Mouse (Mus musculus): Measurements from ENCODE around the gene Galr3. TPM values are rescaled to one million over a fixed set of nuclear protein-coding genes. Genes with fewer than 3 reads are reported as not detected.

Gene Galr3
- polyA plus RNA-seq, 1 experiment from 2014 or later: not detected

- no peak; the same call in 1 of the 2 replicates for ATAC-seq (ENCODE audit: insufficient number of reproducible peaks, low FRiP score, low TSS enrichment, low read depth)
- Histone ChIP-seq H3K9me3 (ENCODE audit: control insufficient read depth, low read length) (peaks cover 2% of the 10 kb centered on the region; the same call in 1 of the 2 replicates), H3K4me3 (ENCODE audit: low read depth, low read length) (no peak overlapping the region), H3K36me3 (ENCODE audit: control insufficient read depth, insufficient read depth, low read length) (no peaks in the 10 kb centered on the region), H3K27me3 (ENCODE audit: control insufficient read depth, insufficient read depth, low read length) (peaks cover 29% of the 10 kb centered on the region), H3K4me1 (ENCODE audit: control insufficient read depth, insufficient read depth, low read length) (peaks cover 13% of the 10 kb centered on the region), H3K9ac (ENCODE audit: low read length) (peak overlapping the region; percentile 7; the same call in 1 of the 2 replicates), H3K27ac (replicated peaks; ENCODE audit: low read depth, low read length) (no peak overlapping the region), H3K4me2 (ENCODE audit: low read depth, severe bottlenecking) (no peak overlapping the region)
- WGBS: 17% methylated on average over 7 of the region's 7 CpGs
- DNase-seq (ENCODE audit: low spot score): peak; percentile 78
Observed at GRCm38 (mm10) chr15:79038853-79039252, 2.8 kb upstream of the Galr3 start.

- peaks cover 29% of the 10 kb centered on the region for H3K27me3 ChIP-seq (ENCODE audit: control insufficient read depth, insufficient read depth, low read length)
- peak; percentile 63 for DNase-seq (ENCODE audit: low spot score)
Observed at GRCm38 (mm10) chr15:79040501-79041416, 926 bp upstream of the Galr3 start.

GRCm38 (mm10) chr15:79042721-79043491, 1.2 kb downstream of the Galr3 start:
- peaks cover 20% of the 10 kb centered on the region for H3K4me1 ChIP-seq (ENCODE audit: control insufficient read depth, insufficient read depth, low read length)
- peak; percentile 59 for DNase-seq (ENCODE audit: low spot score)
- H3K4me2 ChIP-seq (ENCODE audit: low read depth, severe bottlenecking): peak overlapping the region; percentile 98
- peaks cover 29% of the 10 kb centered on the region for H3K27me3 ChIP-seq (ENCODE audit: control insufficient read depth, insufficient read depth, low read length)
- peaks cover 2% of the 10 kb centered on the region; the same call in 1 of the 2 replicates for H3K9me3 ChIP-seq (ENCODE audit: control insufficient read depth, low read length)
- H3K36me3 ChIP-seq (ENCODE audit: control insufficient read depth, insufficient read depth, low read length): no peaks in the 10 kb centered on the region
- under 1% methylated on average over 105 of the region's 105 CpGs for WGBS
- H3K9ac ChIP-seq (ENCODE audit: low read length): peak overlapping the region; percentile 67
- no peak for ATAC-seq (ENCODE audit: insufficient number of reproducible peaks, low FRiP score, low TSS enrichment, low read depth)
- H3K4me3 ChIP-seq (ENCODE audit: low read depth, low read length): peak overlapping the region; percentile 55
- no peak overlapping the region for H3K27ac ChIP-seq (replicated peaks; ENCODE audit: low read depth, low read length)

More at GRCm38 (mm10) chr15:79040501-79041416, 926 bp upstream of the Galr3 start:
- Histone ChIP-seq H3K4me3 (ENCODE audit: low read depth, low read length) (no peak overlapping the region), H3K36me3 (ENCODE audit: control insufficient read depth, insufficient read depth, low read length) (no peaks in the 10 kb centered on the region), H3K27ac (replicated peaks; ENCODE audit: low read depth, low read length) (no peak overlapping the region), H3K9me3 (ENCODE audit: control insufficient read depth, low read length) (peaks cover 2% of the 10 kb centered on the region; the same call in 1 of the 2 replicates), H3K4me2 (ENCODE audit: low read depth, severe bottlenecking) (peak overlapping the region; percentile 55), H3K9ac (ENCODE audit: low read length) (no peak overlapping the region), H3K4me1 (ENCODE audit: control insufficient read depth, insufficient read depth, low read length) (peaks cover 20% of the 10 kb centered on the region)
- no peak for ATAC-seq (ENCODE audit: insufficient number of reproducible peaks, low FRiP score, low TSS enrichment, low read depth)
- 18% methylated on average over 24 of the region's 24 CpGs for WGBS

- no peak overlapping the region for H3K4me3 ChIP-seq (ENCODE audit: low read depth, low read length)
- ATAC-seq (ENCODE audit: insufficient number of reproducible peaks, low FRiP score, low TSS enrichment, low read depth): no peak
- no peak overlapping the region; the same call in 1 of the 2 replicates for H3K27ac ChIP-seq (replicated peaks; ENCODE audit: low read depth, low read length)
- H3K4me2 ChIP-seq (ENCODE audit: low read depth, severe bottlenecking): no peak overlapping the region
- peak; percentile 52 for DNase-seq (ENCODE audit: low spot score)
- WGBS: 0% methylated on average over 4 of the region's 4 CpGs
- H3K4me1 ChIP-seq (ENCODE audit: control insufficient read depth, insufficient read depth, low read length): peaks cover 20% of the 10 kb centered on the region
- no peak overlapping the region for H3K9ac ChIP-seq (ENCODE audit: low read length)
- H3K27me3 ChIP-seq (ENCODE audit: control insufficient read depth, insufficient read depth, low read length): peaks cover 29% of the 10 kb centered on the region
- no peaks in the 10 kb centered on the region for H3K36me3 ChIP-seq (ENCODE audit: control insufficient read depth, insufficient read depth, low read length)
- H3K9me3 ChIP-seq (ENCODE audit: control insufficient read depth, low read length): peaks cover 2% of the 10 kb centered on the region; the same call in 1 of the 2 replicates
Observed at GRCm38 (mm10) chr15:79044837-79045236, 3.2 kb downstream of the Galr3 start.

GRCm38 (mm10) chr15:79048186-79048585, 6.5 kb downstream of the Galr3 start:
- WGBS: 45% methylated on average over 4 of the region's 4 CpGs
- Histone ChIP-seq H3K27me3 (ENCODE audit: control insufficient read depth, insufficient read depth, low read length) (peaks cover 5% of the 10 kb centered on the region), H3K9me3 (ENCODE audit: control insufficient read depth, low read length) (no peaks in the 10 kb centered on the region), H3K9ac (ENCODE audit: low read length) (no peak overlapping the region), H3K27ac (replicated peaks; ENCODE audit: low read depth, low read length) (no peak overlapping the region; the same call in 1 of the 2 replicates), H3K36me3 (ENCODE audit: control insufficient read depth, insufficient read depth, low read length) (peaks cover 4% of the 10 kb centered on the region; the same call in 1 of the 2 replicates), H3K4me1 (ENCODE audit: control insufficient read depth, insufficient read depth, low read length) (peaks cover 6% of the 10 kb centered on the region), H3K4me3 (ENCODE audit: low read depth, low read length) (no peak overlapping the region), H3K4me2 (ENCODE audit: low read depth, severe bottlenecking) (no peak overlapping the region)
- no peak for DNase-seq (ENCODE audit: low spot score)
- no peak for ATAC-seq (ENCODE audit: insufficient number of reproducible peaks, low FRiP score, low TSS enrichment, low read depth)

GRCm38 (mm10) chr15:79050160-79050845, 8.6 kb downstream of the Galr3 start:
- Histone ChIP-seq H3K4me3 (ENCODE audit: low read depth, low read length) (no peak overlapping the region), H3K4me1 (ENCODE audit: control insufficient read depth, insufficient read depth, low read length) (no peaks in the 10 kb centered on the region), H3K9ac (ENCODE audit: low read length) (no peak overlapping the region), H3K36me3 (ENCODE audit: control insufficient read depth, insufficient read depth, low read length) (peaks cover 20% of the 10 kb centered on the region), H3K9me3 (ENCODE audit: control insufficient read depth, low read length) (no peaks in the 10 kb centered on the region), H3K27me3 (ENCODE audit: control insufficient read depth, insufficient read depth, low read length) (no peaks in the 10 kb centered on the region), H3K4me2 (ENCODE audit: low read depth, severe bottlenecking) (no peak overlapping the region), H3K27ac (replicated peaks; ENCODE audit: low read depth, low read length) (no peak overlapping the region)
- WGBS: 42% methylated on average over 9 of the region's 9 CpGs
- ATAC-seq (ENCODE audit: insufficient number of reproducible peaks, low FRiP score, low TSS enrichment, low read depth) (no peak), DNase-seq (ENCODE audit: low spot score) (no peak)

GRCm38 (mm10) chr15:79050964-79051363, 9.3 kb downstream of the Galr3 start:
- no peak for DNase-seq (ENCODE audit: low spot score)
- WGBS: 71% methylated on average over 2 of the region's 2 CpGs
- no peak overlapping the region for H3K4me2 ChIP-seq (ENCODE audit: low read depth, severe bottlenecking)
- no peak overlapping the region for H3K9ac ChIP-seq (ENCODE audit: low read length)
- no peak overlapping the region for H3K4me3 ChIP-seq (ENCODE audit: low read depth, low read length)
- H3K27me3 ChIP-seq (ENCODE audit: control insufficient read depth, insufficient read depth, low read length): no peaks in the 10 kb centered on the region
- ATAC-seq (ENCODE audit: insufficient number of reproducible peaks, low FRiP score, low TSS enrichment, low read depth): no peak
- no peaks in the 10 kb centered on the region for H3K9me3 ChIP-seq (ENCODE audit: control insufficient read depth, low read length)
- H3K27ac ChIP-seq (replicated peaks; ENCODE audit: low read depth, low read length): no peak overlapping the region
- H3K36me3 ChIP-seq (ENCODE audit: control insufficient read depth, insufficient read depth, low read length): peaks cover 23% of the 10 kb centered on the region
- H3K4me1 ChIP-seq (ENCODE audit: control insufficient read depth, insufficient read depth, low read length): no peaks in the 10 kb centered on the region
